Mouse (Mus musculus) granulocyte monocyte progenitor cell, adult 5-6 weeks (primary cell): ENCODE results near the gene Tmem248. TPM values are rescaled to one million over a fixed set of nuclear protein-coding genes. Genes with fewer than 3 reads are reported as not detected.

Experiments used
- ATAC-seq: replicated peaks from 2 replicates; pipeline ENCODE4 v1.8.0; 2016; ENCODE audit warnings: mild to moderate bottlenecking, moderate TSS enrichment, inconsistent platforms; ENCODE audit not compliant: poor library complexity, severe bottlenecking
- total RNA-seq, 2 experiments: library from RNA; stranded (forward) in 1 of 2; stranded (reverse) in 1 of 2; fragments of 200-712, 200-1000 nt in 1 of 2; fragments of >200 nt in 1 of 2; fragmentation: Nextera tagmentation in 1 of 2; gene quantifications; 2 replicates each; pipeline ENCODE4 v1.2.3; 2014 to 2017

Gene Tmem248
- total RNA-seq, 2 experiments from 2014 or later: 64.5 to 71.8 TPM

- no peak for ATAC-seq
Measured at GRCm38 (mm10) chr5:130200233-130201029, 16.4 kb upstream of the Tmem248 start.

- ATAC-seq: peak; percentile 28; the same call in 1 of the 2 replicates
Measured at GRCm38 (mm10) chr5:130203948-130204347, 12.9 kb upstream of the Tmem248 start.

- peak; percentile 42; the same call in 1 of the 2 replicates for ATAC-seq
Measured at GRCm38 (mm10) chr5:130204560-130204959, 12.3 kb upstream of the Tmem248 start.

- peak; percentile 63 for ATAC-seq
Measured at GRCm38 (mm10) chr5:130205441-130206023, 11.3 kb upstream of the Tmem248 start.

GRCm38 (mm10) chr5:130207299-130207698, 9.6 kb upstream of the Tmem248 start:
- no peak for ATAC-seq

- ATAC-seq: no peak
Measured at GRCm38 (mm10) chr5:130212956-130213355, 3.9 kb upstream of the Tmem248 start.

- ATAC-seq: no peak
Measured at GRCm38 (mm10) chr5:130217406-130217805, 525 bp downstream of the Tmem248 start.

GRCm38 (mm10) chr5:130218336-130218735, 1.5 kb downstream of the Tmem248 start:
- ATAC-seq: no peak

- no peak for ATAC-seq
Measured at GRCm38 (mm10) chr5:130221316-130221715, 4.4 kb downstream of the Tmem248 start.

GRCm38 (mm10) chr5:130221760-130222145, 4.9 kb downstream of the Tmem248 start:
- peak; percentile 52 for ATAC-seq

GRCm38 (mm10) chr5:130222146-130223004, 5.5 kb downstream of the Tmem248 start:
- ATAC-seq: peak; percentile 87

- ATAC-seq: no peak
Measured at GRCm38 (mm10) chr5:130226790-130227189, 9.9 kb downstream of the Tmem248 start.

GRCm38 (mm10) chr5:130228120-130228519, 11.2 kb downstream of the Tmem248 start:
- peak; percentile 70 for ATAC-seq

GRCm38 (mm10) chr5:130236302-130236701, 19.4 kb downstream of the Tmem248 start:
- peak; percentile 89 for ATAC-seq

- ATAC-seq: no peak
Measured at GRCm38 (mm10) chr5:130239236-130239635, 22.4 kb downstream of the Tmem248 start.

GRCm38 (mm10) chr5:130239856-130240255, 23.0 kb downstream of the Tmem248 start:
- no peak for ATAC-seq

- no peak for ATAC-seq
Measured at GRCm38 (mm10) chr5:130241426-130241825, 24.5 kb downstream of the Tmem248 start.

GRCm38 (mm10) chr5:130247823-130248222, 30.9 kb downstream of the Tmem248 start:
- ATAC-seq: peak; percentile 59

GRCm38 (mm10) chr5:130254164-130255016, 37.5 kb downstream of the Tmem248 start:
- ATAC-seq: peak; percentile 8; the same call in 1 of the 2 replicates
